9 mouse cellular contexts compared by ENCODE assay signal in the genomic region with DNA sequence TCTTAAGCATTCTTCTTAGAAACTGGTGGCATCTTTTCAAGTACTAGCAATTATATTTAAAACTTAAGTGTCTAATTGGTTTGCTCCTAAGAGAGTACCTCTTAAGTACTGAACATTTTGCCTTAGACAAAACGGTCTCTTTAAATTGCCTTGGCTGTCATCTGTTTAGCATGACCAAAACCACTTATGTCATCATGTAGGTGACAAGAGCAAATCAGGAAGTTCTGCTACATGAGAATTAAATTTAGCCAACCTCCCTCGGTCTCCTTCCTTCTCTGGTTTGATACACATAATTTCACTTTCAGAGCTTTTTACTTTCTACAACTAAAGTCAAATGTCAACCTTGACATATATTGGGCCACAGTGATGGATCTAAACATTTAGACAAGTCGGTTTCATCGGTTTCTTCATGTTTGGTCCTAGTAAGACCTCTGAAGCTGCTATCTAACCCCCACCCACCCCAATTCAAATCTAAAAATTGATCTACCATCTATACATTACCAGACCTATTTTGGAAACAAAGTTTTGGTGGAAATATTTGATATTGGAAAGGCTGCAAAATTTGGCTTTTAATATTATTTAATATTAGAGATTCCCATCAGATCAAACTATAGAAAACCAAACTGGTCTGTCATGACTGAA. TPM values are rescaled to one million over a fixed set of nuclear protein-coding genes. Genes with fewer than 3 reads are reported as not detected.
DNase-seq lines count a peak whose midpoint lies in the region; ATAC-seq and TF ChIP-seq lines count a peak whose summit lies in the region.
"Had no signal": no experiment of that assay in that cellular context is flagged by ENCODE, and none has a peak within 500 bp of the region (broad histone marks: within the 10 kb centered on the region; RNA-seq: fewer than 3 reads in every experiment).

No protein-coding gene starts in this region.

- no peak for TF ChIP-seq EP300 in heart, postnatal 0 days (IDR thresholded peaks at IDR 0.05; ENCODE audit: low read depth)

- H3K4me3 ChIP-seq in heart, postnatal 0 days (ENCODE audit: low read depth, low read length), result peak overlapping the region; percentile 99
- H3K4me3 ChIP-seq in bone marrow macrophage, adult 2 months (ENCODE audit: insufficient read depth, low read length), result peak overlapping the region; percentile 80
- H3K4me3 ChIP-seq in hindbrain, postnatal 0 days (ENCODE audit: low read length), result peak overlapping the region; percentile 65
- peak overlapping the region; percentile 96 for H3K4me3 ChIP-seq in midbrain, embryonic 16.5 days (ENCODE audit: low read depth, low read length)

- no peak for DNase-seq in heart, postnatal 0 days (ENCODE audit: low spot score)
- DNase-seq in heart, adult 9 months (ENCODE audit: low spot score in 2 of 2), result no peak
- no peak for DNase-seq in hindbrain, postnatal 0 days (ENCODE audit: low spot score)
- DNase-seq in cerebellum, adult 18-20 months, result no peak
- DNase-seq in right cerebral cortex, postnatal 10 days (ENCODE audit: low spot score in 2 of 2), result no peak
- no peak for DNase-seq in lung, postnatal 36 days
- DNase-seq: kidney, adult 18-20 months had no signal

- H3K9me3 ChIP-seq in heart, postnatal 0 days (replicated peaks; ENCODE audit: control insufficient read depth, low read length), result no peaks in the 10 kb centered on the region
- H3K9me3 ChIP-seq in hindbrain, postnatal 0 days (ENCODE audit: low read length), result no peaks in the 10 kb centered on the region
- H3K9me3 ChIP-seq in midbrain, embryonic 16.5 days (replicated peaks; ENCODE audit: control insufficient read depth, low read length, poor library complexity, severe bottlenecking), result no peaks in the 10 kb centered on the region

- peak overlapping the region; percentile 91; the same call in 1 of the 2 replicates for H3K27ac ChIP-seq in heart, postnatal 0 days (ENCODE audit: low read depth)
- peak overlapping the region; percentile 79 for H3K27ac ChIP-seq in bone marrow macrophage, adult 2 months (ENCODE audit: insufficient read depth, low read depth, low read length)
- no peak overlapping the region for H3K27ac ChIP-seq in hindbrain, postnatal 0 days
- no peak overlapping the region for H3K27ac ChIP-seq in midbrain, embryonic 16.5 days (ENCODE audit: low read length)

- peak overlapping the region; percentile 54 for H3K4me2 ChIP-seq in heart, postnatal 0 days (ENCODE audit: low read depth, low read length)
- peak overlapping the region; percentile 78 for H3K4me2 ChIP-seq in hindbrain, postnatal 0 days (ENCODE audit: low read depth, low read length)
- peak overlapping the region; percentile 53 for H3K4me2 ChIP-seq in midbrain, embryonic 16.5 days (ENCODE audit: low read length)

- no peaks in the 10 kb centered on the region for H3K27me3 ChIP-seq in heart, postnatal 0 days (ENCODE audit: control insufficient read depth, insufficient read depth, low read length)
- H3K27me3 ChIP-seq in hindbrain, postnatal 0 days (ENCODE audit: insufficient read depth, low read length), result no peaks in the 10 kb centered on the region
- no peaks in the 10 kb centered on the region for H3K27me3 ChIP-seq in midbrain, embryonic 16.5 days (ENCODE audit: control insufficient read depth, insufficient read depth, low read depth, low read length)

- no peak overlapping the region; the same call in 1 of the 2 replicates for H3K9ac ChIP-seq in heart, postnatal 0 days (replicated peaks; ENCODE audit: low read depth, low read length)
- H3K9ac ChIP-seq in hindbrain, postnatal 0 days (replicated peaks; ENCODE audit: low read length), result no peak overlapping the region
- H3K9ac ChIP-seq in midbrain, embryonic 16.5 days (ENCODE audit: low read depth, low read length), result no peak overlapping the region

- 36% methylated on average over 4 of the region's 4 CpGs for WGBS in heart, postnatal 0 days
- 72% methylated on average over 4 of the region's 4 CpGs for WGBS in hindbrain, postnatal 0 days
- 83% methylated on average over 4 of the region's 4 CpGs for WGBS in midbrain, embryonic 16.5 days

- TF ChIP-seq POLR2A in bone marrow macrophage, adult 2 months (IDR thresholded peaks at IDR 0.05; ENCODE audit: borderline replicate concordance, low read depth, low read length), result no peak

- no peak for ATAC-seq in heart, postnatal 0 days (ENCODE audit: insufficient read depth, low read depth)
- ATAC-seq in hindbrain, postnatal 0 days, result no peak
- ATAC-seq in midbrain, embryonic 16.5 days, result no peak

- TF ChIP-seq CTCF in heart, postnatal 0 days (IDR thresholded peaks at IDR 0.05; ENCODE audit: low read depth), result no peak
- TF ChIP-seq CTCF in bone marrow macrophage, adult 2 months (IDR thresholded peaks at IDR 0.05; ENCODE audit: low read depth, low read length), result no peak
- TF ChIP-seq CTCF in hindbrain, postnatal 0 days (IDR thresholded peaks at IDR 0.05; ENCODE audit: low read depth), result no peak

- no peaks in the 10 kb centered on the region for H3K36me3 ChIP-seq in heart, postnatal 0 days (replicated peaks; ENCODE audit: control insufficient read depth, insufficient read depth, low read length)
- no peaks in the 10 kb centered on the region for H3K36me3 ChIP-seq in hindbrain, postnatal 0 days (ENCODE audit: insufficient read depth, low read length)
- no peaks in the 10 kb centered on the region for H3K36me3 ChIP-seq in midbrain, embryonic 16.5 days (ENCODE audit: control insufficient read depth, insufficient read depth, low read length)

- peaks cover 40% of the 10 kb centered on the region for H3K4me1 ChIP-seq in heart, postnatal 0 days (ENCODE audit: control insufficient read depth, insufficient read depth)
- H3K4me1 ChIP-seq in bone marrow macrophage, adult 2 months (ENCODE audit: control insufficient read depth, insufficient read depth, low read length), result peaks cover 29% of the 10 kb centered on the region
- H3K4me1 ChIP-seq in hindbrain, postnatal 0 days (ENCODE audit: insufficient read depth, low read length), result peaks cover 18% of the 10 kb centered on the region
- peaks cover 46% of the 10 kb centered on the region for H3K4me1 ChIP-seq in midbrain, embryonic 16.5 days (ENCODE audit: control insufficient read depth, insufficient read depth, low read length)

RNA-seq across cellular contexts. Expression of a gene that starts 2.7 kb away (rescaled TPM):
- total RNA-seq in heart, postnatal 0 days (2014; rRNA removed; ENCODE audit: low replicate concordance), result 50.4 and 56.2 TPM in 2 replicates
- 3.1 and 3.9 TPM in 2 replicates for polyA plus RNA-seq in heart, postnatal 0 days (2015; fragmentation: Nextera tagmentation; extraction: Ambion mirVana)
- 58.7 and 62.5 TPM in 2 replicates for polyA plus RNA-seq in bone marrow macrophage, adult 2 months (2012; ENCODE audit: insufficient read depth, insufficient read length, missing spikeins)
- total RNA-seq in hindbrain, postnatal 0 days (2014; rRNA removed), result 51.4 and 60.5 TPM in 2 replicates
- 5.2 and 5.7 TPM in 2 replicates for polyA plus RNA-seq in hindbrain, postnatal 0 days (2015; fragmentation: Nextera tagmentation; extraction: Ambion mirVana)
- 4.8 and 4.9 TPM in 2 replicates for polyA plus RNA-seq in midbrain, embryonic 16.5 days (2015; fragmentation: Nextera tagmentation; extraction: Ambion mirVana)

RNA-seq across cellular contexts. Expression of a gene that starts 49.9 kb away (rescaled TPM):
- 8.2 and 16.1 TPM in 2 replicates for total RNA-seq in heart, postnatal 0 days (2014; rRNA removed; ENCODE audit: low replicate concordance)
- 6.5 and 7.2 TPM in 2 replicates for polyA plus RNA-seq in heart, postnatal 0 days (2015; fragmentation: Nextera tagmentation; extraction: Ambion mirVana)
- polyA plus RNA-seq in bone marrow macrophage, adult 2 months (2012; ENCODE audit: insufficient read depth, insufficient read length, missing spikeins), result 9.2 and 10.3 TPM in 2 replicates
- total RNA-seq in hindbrain, postnatal 0 days (2014; rRNA removed), result 4.7 and 8.4 TPM in 2 replicates
- polyA plus RNA-seq in hindbrain, postnatal 0 days (2015; fragmentation: Nextera tagmentation; extraction: Ambion mirVana), result 2.7 and 3.0 TPM in 2 replicates
- 1.3 and 1.6 TPM in 2 replicates for polyA plus RNA-seq in midbrain, embryonic 16.5 days (2015; fragmentation: Nextera tagmentation; extraction: Ambion mirVana)

Comparison
In these comparisons a context has a peak if more than half of its experiments do, and no peak if none do; other contexts are left out.
1. H3K27ac ChIP-seq: peak in heart, postnatal 0 days (single experiment) and bone marrow macrophage, adult 2 months (single experiment); none in hindbrain, postnatal 0 days (single experiment) and midbrain, embryonic 16.5 days (single experiment).
2. Peak in every context shown above with its lines, with median percentiles within 50 percentile points of each other: H3K4me2 ChIP-seq and H3K4me3 ChIP-seq.